Mouse (Mus musculus): ENCODE data around the gene Tcf7l2. TPM values are rescaled to one million over a fixed set of nuclear protein-coding genes. Genes with fewer than 3 reads are reported as not detected.

Gene Tcf7l2
- polyA plus RNA-seq, 1 experiment = 5.4 TPM

DNA sequence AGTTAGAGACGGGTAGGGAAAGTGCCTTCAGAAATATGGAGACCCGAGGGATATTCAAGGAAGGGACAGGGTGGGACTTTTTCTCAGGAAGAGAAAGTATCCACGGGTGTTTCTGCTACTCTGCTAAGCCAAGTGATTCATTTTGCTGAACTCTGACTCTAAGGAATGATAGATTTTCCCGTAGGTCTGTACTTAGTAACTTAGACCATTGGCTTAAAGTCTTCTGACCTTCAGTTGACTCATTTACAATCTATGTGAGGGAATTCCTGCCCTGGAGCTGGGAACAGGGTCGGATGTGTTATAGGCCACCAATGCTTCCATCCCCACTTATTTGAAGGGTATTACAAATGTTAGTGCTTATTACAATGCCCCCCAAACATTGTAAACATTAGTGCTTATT lies 29.9 kb upstream of the Tcf7l2 start:
- Histone ChIP-seq H3K27me3 (ENCODE audit: control insufficient read depth, insufficient read depth, insufficient read length) (no peaks in the 10 kb centered on the region), H3K4me3 (no peak overlapping the region), H3K36me3 (ENCODE audit: control insufficient read depth, insufficient read depth) (no peaks in the 10 kb centered on the region), H3K4me2 (ENCODE audit: low read depth) (no peak overlapping the region), H3ac (ENCODE audit: control insufficient read depth, insufficient read length) (no peak overlapping the region), H3K79me2 (ENCODE audit: control insufficient read depth, insufficient read depth) (no peaks in the 10 kb centered on the region)
- TF ChIP-seq POLR2AphosphoS2 (IDR thresholded peaks at IDR 0.05; ENCODE audit: insufficient read length, low read depth) = no peak
- no peak for TF ChIP-seq USF1 (IDR thresholded peaks at IDR 0.05; ENCODE audit: low read depth)
- no peak for TF ChIP-seq MAX (IDR thresholded peaks at IDR 0.05; ENCODE audit: low read depth)
- no peak for TF ChIP-seq MYOD1 (IDR thresholded peaks at IDR 0.05; ENCODE audit: control insufficient read depth in 1 of 3, insufficient read length in 2 of 3, low read depth in 2 of 3)
- no peak for TF ChIP-seq TCF3 (IDR thresholded peaks at IDR 0.05; ENCODE audit: insufficient read length, low read depth)

DNA sequence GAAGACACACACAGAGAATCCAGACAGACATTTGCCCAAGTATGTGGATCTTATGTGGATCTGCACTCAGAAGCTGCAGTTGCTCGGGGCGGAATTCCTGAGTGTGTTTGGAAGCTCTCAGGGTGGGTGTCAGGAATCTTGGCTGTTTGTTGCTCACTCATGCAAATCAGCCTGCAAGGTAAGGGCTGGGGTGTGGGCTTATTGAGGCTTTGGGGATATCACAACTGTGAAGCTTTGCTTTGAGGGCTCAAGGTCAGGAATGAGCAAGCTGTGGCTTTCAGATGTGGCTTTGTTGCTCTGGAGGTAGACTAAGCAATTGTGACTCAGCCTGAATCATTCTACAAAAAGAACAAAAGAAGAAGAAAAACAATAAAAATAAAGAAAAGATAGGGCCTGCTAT lies 28.9 kb upstream of the Tcf7l2 start:
- TF ChIP-seq POLR2A (IDR thresholded peaks at IDR 0.05; ENCODE audit: insufficient read length, low read depth) = no peak
- TF ChIP-seq CEBPB (IDR thresholded peaks at IDR 0.05; ENCODE audit: insufficient read depth, poor library complexity, severe bottlenecking) = no peak
- TF ChIP-seq E2F4 (IDR thresholded peaks at IDR 0.05; ENCODE audit: insufficient read depth) = no peak
- TF ChIP-seq TCF3 (IDR thresholded peaks at IDR 0.05; ENCODE audit: insufficient read length, low read depth) = no peak
- TF ChIP-seq USF1 (IDR thresholded peaks at IDR 0.05; ENCODE audit: low read depth) = no peak
- no peak for TF ChIP-seq TCF12 (IDR thresholded peaks at IDR 0.05; ENCODE audit: insufficient read depth, poor library complexity, severe bottlenecking)
- TF ChIP-seq POLR2AphosphoS2 (IDR thresholded peaks at IDR 0.05; ENCODE audit: insufficient read length, low read depth) = no peak
- no peak for TF ChIP-seq MYOG (IDR thresholded peaks at IDR 0.05; ENCODE audit: control insufficient read depth in 1 of 3, insufficient read depth in 1 of 3, insufficient read length in 2 of 3, low read depth in 2 of 3)
- TF ChIP-seq SRF (IDR thresholded peaks at IDR 0.05; ENCODE audit: control insufficient read depth, insufficient read length, low read depth) = no peak
- TF ChIP-seq REST (IDR thresholded peaks at IDR 0.05; ENCODE audit: insufficient read depth, insufficient read length) = no peak
- no peak for TF ChIP-seq MYOD1 (IDR thresholded peaks at IDR 0.05; ENCODE audit: control insufficient read depth in 1 of 3, insufficient read length in 2 of 3, low read depth in 2 of 3)
- TF ChIP-seq MAX (IDR thresholded peaks at IDR 0.05; ENCODE audit: low read depth) = no peak

DNA sequence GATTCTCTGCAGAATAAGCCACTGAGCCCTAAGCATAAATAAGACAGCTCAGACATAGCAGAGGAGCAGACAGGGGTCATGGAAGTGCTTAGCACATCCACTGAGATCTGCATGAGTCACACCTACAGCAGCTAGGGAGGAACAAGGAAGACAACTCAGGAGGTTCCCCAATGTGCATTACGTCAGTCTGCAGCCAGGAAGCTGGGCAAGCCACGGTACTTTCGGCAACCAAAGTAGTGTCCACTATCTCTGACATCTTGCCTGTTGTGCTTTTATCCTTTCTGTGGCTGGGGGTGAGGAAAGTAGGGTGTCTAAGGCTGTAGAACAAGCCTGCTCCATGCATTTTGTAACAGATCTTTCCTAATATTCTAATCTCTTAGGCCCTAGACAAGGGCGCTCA lies 27.6 kb upstream of the Tcf7l2 start:
- Histone ChIP-seq H3K36me3 (ENCODE audit: control insufficient read depth, insufficient read depth) (no peaks in the 10 kb centered on the region), H3K4me2 (ENCODE audit: low read depth) (peak overlapping the region; percentile 36), H3K79me2 (ENCODE audit: control insufficient read depth, insufficient read depth) (no peaks in the 10 kb centered on the region), H3ac (ENCODE audit: control insufficient read depth, insufficient read length) (no peak overlapping the region), H3K4me3 (no peak overlapping the region), H3K27me3 (ENCODE audit: control insufficient read depth, insufficient read depth, insufficient read length) (no peaks in the 10 kb centered on the region)
- no peak for TF ChIP-seq POLR2AphosphoS2 (IDR thresholded peaks at IDR 0.05; ENCODE audit: insufficient read length, low read depth)
- TF ChIP-seq USF1 (IDR thresholded peaks at IDR 0.05; ENCODE audit: low read depth) = no peak
- TF ChIP-seq TCF3 (IDR thresholded peaks at IDR 0.05; ENCODE audit: insufficient read length, low read depth) = no peak
- TF ChIP-seq SRF (IDR thresholded peaks at IDR 0.05; ENCODE audit: control insufficient read depth, insufficient read length, low read depth) = no peak
- no peak for TF ChIP-seq MYOG (IDR thresholded peaks at IDR 0.05; ENCODE audit: control insufficient read depth in 1 of 3, insufficient read depth in 1 of 3, insufficient read length in 2 of 3, low read depth in 2 of 3)
- no peak for TF ChIP-seq POLR2A (IDR thresholded peaks at IDR 0.05; ENCODE audit: insufficient read length, low read depth)
- TF ChIP-seq E2F4 (IDR thresholded peaks at IDR 0.05; ENCODE audit: insufficient read depth) = no peak
- TF ChIP-seq MYOD1 (IDR thresholded peaks at IDR 0.05; ENCODE audit: control insufficient read depth in 1 of 3, insufficient read length in 2 of 3, low read depth in 2 of 3) = no peak

More for the DNA sequence above, 28.9 kb upstream of the Tcf7l2 start:
- Histone ChIP-seq H3K36me3 (ENCODE audit: control insufficient read depth, insufficient read depth) (no peaks in the 10 kb centered on the region), H3K4me2 (ENCODE audit: low read depth) (peak overlapping the region; percentile 30), H3K4me3 (no peak overlapping the region), H3K27me3 (ENCODE audit: control insufficient read depth, insufficient read depth, insufficient read length) (no peaks in the 10 kb centered on the region), H3ac (ENCODE audit: control insufficient read depth, insufficient read length) (no peak overlapping the region), H3K79me2 (ENCODE audit: control insufficient read depth, insufficient read depth) (no peaks in the 10 kb centered on the region)

DNA sequence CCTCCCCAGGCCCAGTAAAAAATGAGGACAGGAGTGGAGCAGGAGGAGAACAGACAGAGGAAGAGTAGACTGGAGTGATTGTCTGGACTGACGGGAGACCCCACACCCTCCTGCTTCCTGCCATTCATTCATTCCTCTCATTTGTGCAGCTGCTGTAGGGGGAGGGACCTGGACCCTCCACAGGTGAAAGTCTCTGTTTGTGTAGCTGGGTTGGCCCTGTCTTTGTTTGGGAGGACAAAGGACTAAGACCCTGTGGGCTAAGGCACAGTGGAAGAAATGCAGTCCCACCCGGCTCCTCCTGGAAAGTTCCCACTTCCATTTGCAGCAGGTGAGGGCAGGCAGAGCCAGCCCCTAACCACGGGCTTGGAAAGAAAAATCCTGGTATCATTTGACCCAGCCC lies 27.0 kb upstream of the Tcf7l2 start:
- H3K27me3 ChIP-seq (ENCODE audit: control insufficient read depth, insufficient read depth, insufficient read length) = no peaks in the 10 kb centered on the region
- TF ChIP-seq TCF3 (IDR thresholded peaks at IDR 0.05; ENCODE audit: insufficient read length, low read depth) (no peak), CEBPB (IDR thresholded peaks at IDR 0.05; ENCODE audit: insufficient read depth, poor library complexity, severe bottlenecking) (no peak), MYOD1 (IDR thresholded peaks at IDR 0.05; ENCODE audit: control insufficient read depth in 1 of 3, insufficient read length in 2 of 3, low read depth in 2 of 3) (no peak), POLR2A (IDR thresholded peaks at IDR 0.05; ENCODE audit: insufficient read length, low read depth) (no peak), E2F4 (IDR thresholded peaks at IDR 0.05; ENCODE audit: insufficient read depth) (no peak), MYOG (IDR thresholded peaks at IDR 0.05; ENCODE audit: control insufficient read depth in 1 of 3, insufficient read depth in 1 of 3, insufficient read length in 2 of 3, low read depth in 2 of 3) (no peak), REST (IDR thresholded peaks at IDR 0.05; ENCODE audit: insufficient read depth, insufficient read length) (no peak), SRF (IDR thresholded peaks at IDR 0.05; ENCODE audit: control insufficient read depth, insufficient read length, low read depth) (no peak), TCF12 (IDR thresholded peaks at IDR 0.05; ENCODE audit: insufficient read depth, poor library complexity, severe bottlenecking) (no peak), USF1 (IDR thresholded peaks at IDR 0.05; ENCODE audit: low read depth) (no peak), POLR2AphosphoS2 (IDR thresholded peaks at IDR 0.05; ENCODE audit: insufficient read length, low read depth) (no peak), MAX (IDR thresholded peaks at IDR 0.05; ENCODE audit: low read depth) (no peak)
- H3K4me2 ChIP-seq (ENCODE audit: low read depth) = no peak overlapping the region
- no peaks in the 10 kb centered on the region for H3K79me2 ChIP-seq (ENCODE audit: control insufficient read depth, insufficient read depth)
- H3ac ChIP-seq (ENCODE audit: control insufficient read depth, insufficient read length) = no peak overlapping the region
- H3K4me3 ChIP-seq = no peak overlapping the region
- no peaks in the 10 kb centered on the region for H3K36me3 ChIP-seq (ENCODE audit: control insufficient read depth, insufficient read depth)

DNA sequence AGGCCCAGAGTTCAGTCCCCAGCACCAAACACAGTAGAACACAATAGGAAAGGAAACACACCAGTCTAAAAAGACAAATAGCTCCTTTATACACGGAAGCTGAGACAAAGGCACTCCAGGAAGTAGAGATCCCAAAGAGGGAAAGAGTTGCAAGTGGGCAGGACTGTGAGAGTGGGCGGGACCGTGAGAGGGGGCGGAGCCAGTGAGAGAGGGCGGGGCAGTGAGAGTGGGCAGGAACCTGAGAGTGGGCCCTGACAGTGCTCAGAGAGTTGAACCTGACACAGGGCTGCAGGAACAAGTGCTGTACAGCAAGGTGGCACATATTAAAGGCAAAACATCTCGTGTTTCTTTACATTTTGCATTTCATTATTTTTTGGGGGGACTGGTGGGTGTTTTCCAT lies 22.5 kb upstream of the Tcf7l2 start:
- Histone ChIP-seq H3K4me3 (no peak overlapping the region), H3K79me2 (ENCODE audit: control insufficient read depth, insufficient read depth) (no peaks in the 10 kb centered on the region), H3K27me3 (ENCODE audit: control insufficient read depth, insufficient read depth, insufficient read length) (no peaks in the 10 kb centered on the region), H3K4me2 (ENCODE audit: low read depth) (peak overlapping the region; percentile 86), H3ac (ENCODE audit: control insufficient read depth, insufficient read length) (no peak overlapping the region), H3K36me3 (ENCODE audit: control insufficient read depth, insufficient read depth) (no peaks in the 10 kb centered on the region)
- TF ChIP-seq REST (IDR thresholded peaks at IDR 0.05; ENCODE audit: insufficient read depth, insufficient read length) = no peak
- TF ChIP-seq TCF12 (IDR thresholded peaks at IDR 0.05; ENCODE audit: insufficient read depth, poor library complexity, severe bottlenecking) = no peak
- no peak for TF ChIP-seq POLR2AphosphoS2 (IDR thresholded peaks at IDR 0.05; ENCODE audit: insufficient read length, low read depth)
- TF ChIP-seq E2F4 (IDR thresholded peaks at IDR 0.05; ENCODE audit: insufficient read depth) = no peak
- TF ChIP-seq MYOG (IDR thresholded peaks at IDR 0.05; ENCODE audit: control insufficient read depth in 1 of 3, insufficient read depth in 1 of 3, insufficient read length in 2 of 3, low read depth in 2 of 3) = no peak
- TF ChIP-seq POLR2A (IDR thresholded peaks at IDR 0.05; ENCODE audit: insufficient read length, low read depth) = no peak
- TF ChIP-seq MAX (IDR thresholded peaks at IDR 0.05; ENCODE audit: low read depth) = no peak
- TF ChIP-seq USF1 (IDR thresholded peaks at IDR 0.05; ENCODE audit: low read depth) = no peak
- no peak for TF ChIP-seq TCF3 (IDR thresholded peaks at IDR 0.05; ENCODE audit: insufficient read length, low read depth)
